Mouse (Mus musculus) 3134 (cell line): Measurements from ENCODE around the gene Clic1.
"Not testable (repeated sequence)": the region's sequence is repeated elsewhere in the genome, so short reads cannot be mapped to it uniquely, and the experiment has no call there.

ENCODE experiments used
- DNase-seq: peaks from one replicate; pipeline ENCODE4 v3.0.0-alpha.2; 2011; ENCODE audit warnings: low spot score; ENCODE audit not compliant: insufficient read length; ENCODE audit errors: extremely low read depth

The Clic1 gene

DNA sequence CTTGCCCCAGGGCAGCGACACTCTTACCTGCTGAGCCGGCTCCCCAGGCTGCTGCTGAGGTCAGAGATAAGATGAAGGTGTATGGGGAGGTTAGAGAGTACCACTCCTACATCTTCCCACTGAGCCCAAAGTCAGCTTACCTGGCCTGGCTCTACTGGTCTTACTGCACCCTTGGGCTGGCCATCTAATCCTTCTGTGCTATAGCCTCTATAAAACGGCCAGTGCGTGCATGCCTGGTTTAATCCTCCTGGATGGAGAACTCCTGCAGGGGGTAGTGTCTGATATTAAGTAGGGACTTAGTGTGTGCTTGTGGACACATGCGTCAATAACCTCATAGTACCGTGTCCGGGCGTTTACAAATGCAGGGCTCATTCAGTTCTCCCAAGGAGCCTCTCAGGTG, 29.2 kb upstream of the Clic1 start:
- no peak for DNase-seq

DNA sequence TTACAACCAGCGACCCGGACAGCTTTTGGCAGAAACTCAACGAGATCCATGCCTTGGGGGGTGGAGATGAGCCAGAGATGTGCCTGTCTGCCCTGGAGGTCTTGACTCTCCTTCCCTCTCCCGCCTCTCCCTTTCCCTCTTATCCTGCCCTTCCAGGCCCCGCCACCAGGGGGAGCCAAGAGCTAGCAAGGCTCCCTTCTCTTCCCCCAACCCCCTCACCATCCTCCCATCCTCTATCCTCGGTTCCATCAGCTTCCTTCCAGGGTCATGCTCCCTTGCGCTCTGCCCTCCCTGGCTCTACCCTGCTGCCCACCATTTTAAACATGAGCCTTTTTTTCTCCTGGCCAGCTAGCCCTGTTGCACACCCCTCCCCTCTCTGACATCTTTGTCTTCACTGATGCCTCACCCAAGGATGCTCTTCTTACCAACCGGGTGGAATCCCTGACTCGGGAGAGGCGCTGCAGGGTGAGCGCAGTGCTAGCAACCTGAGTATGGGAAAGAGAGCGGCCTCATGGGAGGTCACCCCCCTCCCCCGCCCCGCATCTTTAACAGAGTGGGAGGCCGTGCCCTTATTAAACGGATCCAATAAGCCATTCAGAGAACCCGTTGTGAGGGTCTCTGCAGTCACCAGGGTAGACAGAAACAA, 28.5 kb upstream of the Clic1 start:
- peak; percentile 58 for DNase-seq

DNA sequence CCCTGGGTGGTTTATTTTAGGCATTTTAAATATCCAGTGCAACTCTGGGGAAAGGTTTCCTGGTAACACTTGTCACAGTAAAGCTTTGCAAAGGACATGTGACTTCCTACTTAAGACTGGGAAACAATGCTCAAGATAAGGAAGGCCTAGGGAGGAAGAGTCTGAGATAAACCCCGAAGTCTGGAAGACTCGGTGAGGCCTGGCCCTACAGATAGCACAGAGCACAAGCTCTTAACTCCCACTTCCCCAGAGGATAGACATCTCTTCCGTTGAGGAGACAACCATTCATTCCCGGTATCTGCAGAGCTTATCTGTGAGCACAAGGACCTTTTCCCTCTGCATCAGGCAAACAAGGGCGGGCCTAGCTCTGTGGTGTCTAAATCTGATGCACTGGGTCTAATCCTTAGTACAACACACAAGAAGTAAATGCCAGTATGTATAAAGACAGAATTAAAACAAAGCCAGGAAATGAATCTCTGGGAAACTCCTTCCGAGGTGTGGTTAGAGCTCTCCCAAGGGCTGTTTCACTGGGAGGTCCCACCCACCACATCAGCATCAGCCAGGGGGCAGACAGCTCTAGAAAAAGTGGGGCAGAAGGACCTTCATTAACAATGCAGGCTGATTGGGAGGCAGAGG, 27.8 kb upstream of the Clic1 start:
- DNase-seq = no peak

DNA sequence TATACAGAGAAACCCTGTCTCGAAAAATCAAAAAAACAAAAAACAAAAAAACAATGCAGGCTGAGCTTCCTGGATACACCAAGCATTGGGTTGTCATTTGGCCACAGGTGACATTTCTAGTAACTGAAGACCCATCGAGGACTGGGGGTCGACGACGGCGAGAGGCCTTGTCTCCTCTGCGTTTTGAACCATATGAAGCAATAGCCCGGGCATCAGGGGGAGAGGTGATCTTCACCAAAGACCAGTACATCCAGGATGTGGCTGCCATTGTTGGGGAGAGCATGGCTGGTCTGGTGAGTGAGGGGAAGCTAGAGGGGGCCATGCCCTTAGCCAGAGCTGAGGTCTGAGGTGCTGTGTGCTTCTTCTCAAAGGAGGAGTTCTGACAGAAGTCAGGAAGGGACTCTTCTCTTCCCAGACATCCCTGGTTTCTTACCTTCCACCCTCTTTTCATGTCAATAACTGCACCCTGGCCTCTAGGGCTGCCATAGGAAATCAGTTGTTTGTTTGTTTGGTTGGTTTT, 27.2 kb upstream of the Clic1 start:
- DNase-seq = no peak

DNA sequence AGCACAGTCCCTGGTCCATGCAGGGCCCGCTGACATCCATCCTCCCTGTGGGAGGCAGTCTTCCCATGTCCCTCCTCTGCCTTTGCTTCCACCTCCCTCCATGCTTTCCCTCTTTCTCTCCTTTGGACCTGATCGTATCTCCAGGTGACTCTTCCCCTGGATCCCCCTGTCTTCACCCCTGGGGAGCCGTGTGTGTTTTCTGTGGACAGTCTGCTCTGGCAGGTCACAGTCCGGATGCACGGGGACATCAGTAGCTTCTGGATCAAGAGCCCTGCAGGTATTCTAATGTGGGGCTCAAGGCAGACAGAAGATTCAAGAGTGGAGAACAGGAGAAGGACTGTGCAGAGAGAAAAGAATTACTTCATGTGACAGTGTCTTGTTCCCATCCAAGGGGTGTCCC, 26.5 kb upstream of the Clic1 start:
- DNase-seq = no peak

DNA sequence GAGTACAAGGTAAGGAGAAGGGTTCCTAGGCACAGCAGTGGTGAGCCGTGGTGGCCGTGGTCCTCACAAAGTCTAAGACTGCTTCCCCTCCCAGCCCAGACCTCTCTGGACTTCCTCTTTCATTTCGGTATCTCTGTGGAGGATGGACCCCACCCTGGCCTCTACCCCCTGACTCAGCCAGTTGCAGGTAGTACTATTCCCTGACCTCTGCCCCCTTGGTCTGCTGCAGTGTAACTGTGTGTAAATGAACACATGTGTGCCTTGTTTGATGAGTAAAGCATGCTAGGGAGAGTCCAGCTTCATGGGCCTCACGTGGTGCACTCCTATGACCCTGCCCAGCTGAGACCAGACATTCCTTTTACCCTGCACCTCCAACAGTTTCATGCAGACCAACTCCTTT, 26.0 kb upstream of the Clic1 start:
- DNase-seq = no peak

DNA sequence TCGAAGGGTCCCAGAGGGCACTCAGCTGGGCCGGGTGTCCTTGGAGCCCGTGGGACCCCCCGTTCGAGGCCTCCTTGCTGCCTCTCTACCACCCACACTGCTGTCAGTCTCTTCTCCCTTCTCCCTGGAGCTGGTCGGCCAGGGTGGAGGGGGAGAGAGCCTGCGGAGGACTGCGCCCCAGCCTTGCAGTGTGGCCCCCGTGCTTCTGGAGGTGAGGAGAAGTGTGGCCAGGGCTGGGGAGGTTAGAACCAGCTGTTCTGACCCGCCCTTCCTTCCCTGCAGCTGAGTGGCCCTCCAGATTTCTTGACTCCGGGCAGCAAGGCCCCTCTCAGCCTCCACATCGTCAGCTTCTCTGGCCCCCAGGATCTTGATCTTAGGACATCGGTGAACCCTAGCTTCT, 25.5 kb upstream of the Clic1 start:
- no peak for DNase-seq

DNA sequence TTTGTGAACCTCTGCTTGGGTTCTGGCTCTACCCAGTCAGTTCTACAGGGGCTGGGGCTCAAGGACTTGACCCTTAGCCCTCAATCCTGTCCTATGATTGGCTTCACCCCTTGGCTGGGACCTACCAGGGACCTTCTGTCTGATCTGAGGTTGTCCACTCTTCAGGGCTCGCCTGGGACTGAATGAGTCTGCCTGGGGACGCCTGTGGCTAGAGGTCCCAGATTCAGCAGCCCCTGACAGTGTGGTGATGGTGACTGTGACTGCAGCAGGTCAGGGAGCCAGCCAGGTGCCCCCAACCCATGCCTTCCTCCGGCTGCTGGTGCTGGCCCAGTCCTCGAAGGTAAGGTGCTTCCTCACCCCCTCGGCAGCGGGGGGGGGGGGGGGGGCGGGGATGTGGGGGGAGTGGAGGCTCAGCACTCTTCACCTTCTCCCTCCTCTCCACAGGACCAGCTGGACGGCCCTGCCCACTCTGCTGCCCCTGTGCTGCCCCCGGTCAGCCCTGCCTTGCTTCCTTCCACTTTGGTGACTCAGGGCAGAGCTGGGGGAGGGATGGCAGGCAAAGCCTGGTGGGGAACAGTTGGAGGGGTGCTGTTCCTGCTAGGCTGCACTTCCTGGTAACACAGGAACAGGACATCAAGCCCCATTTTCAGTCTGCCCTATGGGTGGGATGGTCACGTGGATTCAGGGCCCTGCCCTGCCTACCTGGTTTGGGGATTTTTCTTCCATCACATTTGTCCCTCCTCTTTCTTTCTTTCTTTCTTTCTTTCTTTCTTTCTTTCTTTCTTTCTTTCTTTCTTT, 24.9 kb upstream of the Clic1 start:
- DNase-seq = no peak

DNA sequence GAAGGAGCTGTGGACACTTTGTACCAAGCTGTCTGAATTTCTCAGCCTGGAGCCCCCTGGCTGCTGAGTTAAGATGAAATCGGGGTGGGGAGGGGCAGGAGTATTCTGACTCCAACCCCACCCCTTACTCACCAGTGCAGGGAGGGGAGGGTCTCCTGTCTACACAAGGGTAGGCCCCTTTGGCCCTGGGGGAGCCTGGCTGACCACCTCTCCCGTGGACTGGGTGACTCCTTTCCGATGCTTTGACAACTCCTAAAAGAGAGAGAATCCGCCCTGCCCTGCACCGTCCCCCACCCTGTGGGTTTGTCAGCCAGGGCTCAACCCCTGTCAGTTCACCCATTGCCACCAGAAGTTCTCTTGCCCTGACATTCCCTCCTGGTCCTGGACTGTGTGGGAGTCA, 23.6 kb upstream of the Clic1 start:
- no peak for DNase-seq

DNA sequence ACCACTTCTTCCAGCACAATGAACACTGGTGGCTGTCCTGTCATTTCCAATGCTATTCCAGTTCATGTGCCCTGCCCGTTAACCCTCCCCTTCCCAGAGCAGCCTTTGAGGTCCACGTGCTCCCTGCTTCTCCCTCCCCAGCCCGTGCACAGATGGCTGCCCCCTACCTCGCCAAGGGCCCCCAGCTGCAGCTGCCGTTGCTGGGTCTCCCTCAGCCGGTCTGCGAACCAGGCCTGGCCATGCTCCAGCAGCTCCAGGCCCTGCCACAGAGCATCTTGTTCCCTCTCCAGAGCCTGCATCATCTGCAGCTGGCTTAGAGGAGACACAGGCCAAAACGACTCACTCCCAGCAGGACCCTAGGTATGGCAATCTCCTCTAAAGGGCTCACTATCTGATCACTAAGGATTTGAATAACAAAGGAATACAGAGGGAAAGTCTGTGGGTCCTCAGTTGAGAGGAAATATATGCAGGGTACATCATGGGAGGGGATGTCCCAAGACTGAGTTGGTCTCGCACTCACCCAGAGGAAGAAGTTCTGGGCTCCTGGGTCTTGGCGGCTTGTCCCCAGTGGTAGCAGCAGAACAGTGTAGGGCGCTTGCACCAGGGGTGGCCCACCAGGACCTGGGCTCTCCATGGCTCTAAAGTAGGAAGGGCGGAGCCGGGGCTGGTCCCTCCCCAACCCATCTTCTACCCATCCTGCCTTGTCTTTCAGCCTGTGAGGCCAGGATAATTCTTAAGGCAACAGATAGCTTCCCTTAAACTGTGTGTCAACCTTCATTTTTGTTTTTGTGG, 22.3 kb upstream of the Clic1 start, which contains the start of gene Sapcd1:
Gene Sapcd1 (minus strand): TSS at position 740 of the 792 bp plus-strand sequence.
- no peak for DNase-seq

DNA sequence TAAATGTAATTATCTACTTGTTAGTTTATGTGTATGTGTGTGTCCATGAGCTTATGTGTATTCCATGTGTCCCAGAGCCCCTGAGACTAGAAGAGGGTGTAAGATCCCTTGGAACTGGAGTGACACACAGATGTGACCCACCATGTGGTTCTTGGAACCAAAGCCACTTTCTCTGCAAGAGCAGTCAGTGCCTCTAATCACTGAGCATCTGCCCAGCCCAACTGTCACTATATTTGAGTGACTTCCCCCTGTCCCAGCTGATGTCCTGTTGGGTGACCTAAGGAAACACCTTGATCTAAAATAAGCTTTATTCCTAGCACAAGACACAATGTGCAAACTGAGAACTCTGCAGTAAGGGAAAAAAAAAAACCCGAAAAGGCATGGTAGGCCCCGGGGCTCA, 21.5 kb upstream of the Clic1 start:
- DNase-seq = no peak

DNA sequence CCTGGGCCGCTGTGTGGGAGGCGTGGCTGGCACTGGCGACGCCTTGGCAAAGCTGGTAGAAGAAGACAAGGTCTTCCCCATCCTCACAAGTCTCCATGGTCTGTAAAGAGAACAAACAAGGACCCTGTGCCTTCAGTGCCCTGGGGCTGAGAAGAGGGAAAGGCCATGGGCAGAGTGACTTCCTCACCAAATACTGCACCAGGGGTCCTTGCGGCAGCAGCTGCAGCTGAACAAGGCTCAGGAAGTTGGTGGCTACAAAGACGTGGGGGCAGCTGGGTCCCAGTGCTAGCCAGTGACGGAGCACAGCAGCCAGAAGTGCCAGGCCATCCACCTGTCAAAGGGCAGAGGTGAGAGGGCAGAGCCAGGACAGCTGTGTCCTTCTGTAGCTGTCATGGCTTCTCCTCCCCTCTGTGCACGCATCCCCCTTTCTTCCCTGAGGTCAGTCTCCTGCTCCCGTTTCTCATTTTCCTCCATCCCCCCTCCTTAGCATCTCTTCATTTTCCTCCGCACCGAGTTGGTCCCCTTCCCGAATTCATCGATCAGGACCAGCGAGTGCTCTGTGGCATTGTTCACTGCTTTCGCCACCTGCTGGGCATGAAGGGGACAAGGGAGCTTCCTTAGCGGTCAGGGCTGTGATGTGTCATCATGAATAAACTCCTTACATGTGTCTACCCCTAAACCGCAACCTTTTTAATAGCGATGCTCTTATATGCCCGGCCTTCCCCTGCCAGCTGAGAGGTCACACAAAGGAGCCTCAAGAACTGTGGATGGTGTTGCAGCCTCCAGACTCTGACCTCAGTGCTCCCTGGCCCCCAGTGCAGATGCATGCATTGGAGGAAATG, 19.9 kb upstream of the Clic1 start:
- peak; percentile 52 for DNase-seq

DNA sequence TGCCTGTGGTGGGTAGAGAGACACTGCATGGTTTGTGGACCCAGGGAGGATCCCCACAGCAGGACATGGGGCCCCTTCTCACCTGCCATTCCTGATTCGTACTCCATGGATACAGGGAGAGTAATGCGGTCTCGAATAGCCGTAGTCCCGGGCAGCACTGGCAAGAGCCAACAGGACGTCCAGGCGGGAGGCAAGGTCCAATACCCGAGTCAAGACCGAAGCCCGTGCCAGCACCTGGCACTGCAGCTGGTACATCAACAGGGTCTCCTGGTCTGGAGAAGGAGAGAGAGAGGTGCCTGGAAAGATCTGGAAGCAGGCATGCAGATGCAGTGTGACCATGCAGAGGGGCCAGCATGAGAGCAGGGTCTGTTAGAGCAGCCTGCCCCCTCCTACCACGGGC, 18.5 kb upstream of the Clic1 start:
- DNase-seq = no peak

DNA sequence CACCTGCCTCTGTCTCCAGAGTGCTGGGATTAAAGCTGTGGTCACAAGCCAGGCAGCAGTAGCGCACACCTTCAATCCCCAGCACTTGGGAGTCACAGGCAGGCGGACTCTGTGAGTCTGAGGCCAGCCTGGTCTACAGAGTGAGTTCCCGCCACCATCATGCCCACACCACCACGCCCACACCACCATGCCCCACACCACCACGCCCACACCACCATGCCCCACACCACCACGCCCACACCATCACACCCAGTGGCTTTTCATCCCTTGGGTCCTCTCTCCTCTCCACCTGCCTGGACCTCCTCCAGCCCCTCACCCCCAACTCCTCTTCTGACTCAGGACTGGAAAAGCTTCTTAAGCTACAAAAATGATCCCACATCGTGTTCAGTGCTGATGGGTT, 17.9 kb upstream of the Clic1 start:
- no peak for DNase-seq

DNA sequence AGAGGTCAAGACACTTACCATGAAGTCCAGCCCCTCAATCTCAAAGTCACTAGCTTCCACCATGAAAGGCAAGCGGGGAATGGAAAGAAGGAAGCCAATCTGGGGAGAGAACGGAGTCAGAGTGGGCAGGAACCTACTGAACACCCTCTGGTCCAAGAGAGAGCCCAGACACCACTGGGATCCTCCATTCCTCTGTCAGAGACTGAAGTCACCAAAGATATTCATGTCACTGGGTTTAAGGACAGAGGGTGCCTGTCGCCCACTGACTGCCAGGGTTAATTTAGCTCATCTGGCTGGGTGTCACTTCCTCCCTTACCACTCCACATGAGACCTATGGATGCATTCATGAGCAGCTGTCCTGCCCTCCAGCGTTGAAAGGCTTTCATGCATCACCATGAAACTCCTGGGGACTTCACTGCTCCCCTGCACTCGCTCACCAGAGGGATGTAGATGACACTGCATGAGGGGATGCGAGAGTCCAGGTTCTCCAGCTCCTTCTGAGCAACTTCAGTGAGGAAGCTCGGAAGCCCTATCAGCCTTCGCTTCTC, 17.4 kb upstream of the Clic1 start:
- DNase-seq = no peak

DNA sequence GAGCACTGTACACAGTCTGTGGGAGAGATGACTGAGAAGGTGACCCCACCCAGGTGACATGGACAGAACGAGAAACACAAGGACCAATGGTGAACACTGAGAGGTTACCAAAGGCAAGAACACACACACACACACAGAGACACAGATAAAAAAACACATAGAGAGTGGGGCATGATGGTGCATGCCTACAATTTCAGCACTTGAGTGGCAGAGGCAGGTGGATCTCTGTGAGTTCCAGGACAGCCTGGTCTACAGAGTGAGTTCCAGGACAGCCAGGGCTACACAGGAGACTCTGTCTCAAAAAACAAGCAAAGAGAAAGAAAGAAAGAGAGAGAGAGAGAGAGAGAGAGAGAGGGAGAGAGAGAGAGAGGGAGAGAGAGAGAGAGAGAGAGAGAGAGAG, 16.1 kb upstream of the Clic1 start:
- not testable (repeated sequence) for DNase-seq

DNA sequence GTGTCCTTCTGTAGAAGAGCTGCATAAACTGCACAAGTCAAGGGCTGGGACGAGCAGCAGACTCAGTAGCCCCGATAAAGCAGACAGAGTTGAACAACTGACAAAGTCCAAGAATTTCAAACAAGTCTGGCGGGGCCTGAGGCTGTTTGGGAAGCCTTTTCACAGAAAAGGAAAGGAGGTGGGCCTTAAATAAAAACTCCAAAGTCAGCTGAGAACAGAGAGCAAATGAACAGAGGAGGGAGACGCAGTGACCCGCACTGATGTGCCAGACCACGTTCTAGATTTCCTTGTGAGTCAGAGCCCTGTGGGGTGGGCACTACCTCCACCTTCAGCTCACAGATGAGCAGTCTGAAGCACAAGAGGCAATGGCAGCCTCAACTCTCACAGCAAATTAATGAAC, 14.9 kb upstream of the Clic1 start:
- DNase-seq = peak; percentile 54

DNA sequence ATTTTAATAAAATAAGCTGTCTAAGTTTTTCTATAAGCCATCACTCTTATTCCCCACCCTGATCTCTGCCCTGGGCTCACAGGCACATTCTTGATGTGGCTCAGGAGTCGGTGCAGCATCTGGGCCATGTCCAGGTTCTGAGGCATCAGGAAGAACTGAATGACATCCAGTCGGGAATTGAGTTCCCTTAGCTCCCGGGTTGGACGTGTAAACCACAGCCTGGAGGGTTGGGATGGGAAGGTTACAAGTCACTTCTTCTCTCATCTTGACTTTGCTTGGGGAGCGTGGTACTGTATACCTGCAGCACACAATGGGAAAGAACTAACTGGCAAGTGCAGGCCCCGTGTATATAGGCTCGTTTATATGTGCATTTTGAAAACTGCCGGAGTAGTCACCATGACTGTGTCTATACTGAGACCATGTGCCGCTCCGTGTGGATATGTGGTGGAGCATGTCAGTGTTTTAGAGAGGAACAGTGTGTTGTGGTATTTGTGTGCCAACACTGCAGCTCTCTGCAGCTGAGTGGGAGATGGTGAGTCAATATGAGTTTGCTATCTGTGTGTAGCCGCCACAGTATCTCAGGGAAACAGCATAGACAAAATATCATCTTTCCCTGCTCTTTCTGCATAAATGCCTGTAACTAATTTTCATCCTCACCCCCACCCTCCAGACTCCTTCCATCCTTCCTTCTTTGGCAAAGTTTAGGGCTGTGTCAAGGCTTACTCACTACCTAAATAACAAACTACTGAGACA, 10.5 kb upstream of the Clic1 start:
- peak; percentile 35 for DNase-seq

DNA sequence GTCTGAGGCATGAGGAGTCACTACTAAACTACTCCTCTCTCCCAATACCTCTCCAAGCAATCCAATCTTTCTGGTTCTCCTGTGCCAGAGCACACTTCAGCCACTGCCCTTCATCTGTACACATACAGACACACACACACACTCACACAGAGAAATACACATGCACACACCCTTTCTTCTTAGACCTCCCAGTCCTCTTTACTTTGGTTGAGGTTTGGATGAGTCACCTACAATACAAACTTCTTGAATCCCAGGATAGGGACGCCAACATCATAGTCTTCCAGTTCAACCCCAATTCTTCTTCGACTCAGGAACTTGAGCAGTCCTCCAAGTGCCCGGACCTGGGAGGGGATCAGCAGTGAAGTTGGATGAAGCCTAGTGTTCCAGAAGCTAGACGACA, 6.0 kb upstream of the Clic1 start:
- peak; percentile 55 for DNase-seq
